Mouse (Mus musculus) left cerebral cortex, postnatal 14 days (tissue): Measurements from ENCODE around the gene Mill2. TPM values are rescaled to one million over a fixed set of nuclear protein-coding genes. Genes with fewer than 3 reads are reported as not detected.
"Not testable (repeated sequence)": the region's sequence is repeated elsewhere in the genome, so short reads cannot be mapped to it uniquely, and the experiment has no call there.

Source experiments
- DNase-seq, 2 experiments: peaks; one replicate each; pipeline ENCODE4 v3.0.0; 2021 to 2022; ENCODE audit warnings: low spot score in 2 of 2, mixed read lengths in 1 of 2
- intact Hi-C: fragments of 180-260 bp; cut with DNase I; formaldehyde crosslinking; loops from one replicate; pipeline ENCODE4 v1.15.1; 2025
- long read RNA-seq, 2 experiments: library from polyadenylated mRNA; stranded (forward); transcript quantifications; one replicate each; pipeline ENCODE4 v2.0.0; 2021
- total RNA-seq, 2 experiments: library from RNA; stranded (reverse); gene quantifications; 2 replicates each; pipeline ENCODE4 v1.2.3; 2021

Mill2 gene
- 1 to 10 TPM; 1.3 to 2.0 TPM for total RNA-seq
- long read RNA-seq, experiment 1, partial matches to known transcripts = 0 of 1 reads
- long read RNA-seq, experiment 1, other reads (novel, unspliced or antisense) = 1 of 1 reads
- long read RNA-seq, experiment 2, partial matches to known transcripts = 0 of 1 reads
- long read RNA-seq, experiment 2, other reads (novel, unspliced or antisense) = 1 of 1 reads

GRCm38 (mm10) chr7:18839865-18840264, at the start of gene Mill2:
Mill2 (plus strand) TSS chr7:18839966.
- intact Hi-C loops = no loop called here

GRCm38 (mm10) chr7:18790671-18791070, 49.1 kb upstream of the Mill2 start:
- intact Hi-C loops = not testable (repeated sequence)

More at GRCm38 (mm10) chr7:18839865-18840264, at the start of gene Mill2:
- peak in 1 of 2 experiments; percentile 3 for DNase-seq

GRCm38 (mm10) chr7:18798420-18798819, 41.3 kb upstream of the Mill2 start, which contains the start of gene Psg19:
Psg19 (minus strand) TSS chr7:18798520.
- intact Hi-C loops = no loop called here
- DNase-seq = no peak

More at GRCm38 (mm10) chr7:18790671-18791070, 49.1 kb upstream of the Mill2 start:
- not testable (repeated sequence) for DNase-seq

GRCm38 (mm10) chr7:18799129-18799528, 40.6 kb upstream of the Mill2 start:
- intact Hi-C loops = no loop called here

GRCm38 (mm10) chr7:18803526-18803925, 36.2 kb upstream of the Mill2 start:
- no peak for DNase-seq
- intact Hi-C loops = no loop called here

More at GRCm38 (mm10) chr7:18799129-18799528, 40.6 kb upstream of the Mill2 start:
- DNase-seq = no peak

- intact Hi-C loops = no loop called here
- DNase-seq = no peak
Observed at GRCm38 (mm10) chr7:18818301-18818700, 21.5 kb upstream of the Mill2 start.

- no peak for DNase-seq
- intact Hi-C loops = no loop called here
Observed at GRCm38 (mm10) chr7:18821507-18821906, 18.3 kb upstream of the Mill2 start, which contains the start of gene Psg17. Psg17 (minus strand) TSS chr7:18821607.

GRCm38 (mm10) chr7:18827792-18828546, 11.8 kb upstream of the Mill2 start:
- intact Hi-C loops = no loop called here
- DNase-seq = no peak

- no peak for DNase-seq
- intact Hi-C loops = no loop called here
Observed at GRCm38 (mm10) chr7:18828592-18828991, 11.2 kb upstream of the Mill2 start.

GRCm38 (mm10) chr7:18829545-18829944, 10.2 kb upstream of the Mill2 start:
- no peak for DNase-seq
- intact Hi-C loops = no loop called here

GRCm38 (mm10) chr7:18832298-18832697, 7.5 kb upstream of the Mill2 start:
- DNase-seq = no peak
- intact Hi-C loops = no loop called here

GRCm38 (mm10) chr7:18840386-18841173, 814 bp downstream of the Mill2 start:
- peak; percentile 6 to 25 for DNase-seq
- intact Hi-C loops = no loop called here

- intact Hi-C loops = no loop called here
- no peak for DNase-seq
Observed at GRCm38 (mm10) chr7:18841174-18841567, 1.4 kb downstream of the Mill2 start.

GRCm38 (mm10) chr7:18844811-18845210, 5.0 kb downstream of the Mill2 start:
- intact Hi-C loops = no loop called here
- no peak for DNase-seq

GRCm38 (mm10) chr7:18848395-18848794, 8.6 kb downstream of the Mill2 start:
- intact Hi-C loops = no loop called here
- DNase-seq = no peak

GRCm38 (mm10) chr7:18858310-18858916, 18.6 kb downstream of the Mill2 start:
- intact Hi-C loops = no loop called here
- no peak for DNase-seq

- intact Hi-C loops = no loop called here
- no peak for DNase-seq
Observed at GRCm38 (mm10) chr7:18862801-18863200, 23.0 kb downstream of the Mill2 start.

- no peak for DNase-seq
- intact Hi-C loops = no loop called here
Observed at GRCm38 (mm10) chr7:18868491-18868890, 28.7 kb downstream of the Mill2 start.

- intact Hi-C loops = loop anchor here (10.0 kb wide), 1 partner anchor 1806 kb away; the partner anchor contains the start of gene Hif3a
- not testable (repeated sequence) for DNase-seq
Observed at GRCm38 (mm10) chr7:18871031-18871430, 31.3 kb downstream of the Mill2 start, which contains the start of gene Pglyrp1. Pglyrp1 (plus strand) TSS chr7:18871331.
